Mouse (Mus musculus) heart, embryonic 15.5 days (tissue): ENCODE measurements around the gene Ccdc162. TPM values are rescaled to one million over a fixed set of nuclear protein-coding genes. Genes with fewer than 3 reads are reported as not detected.

Experiments
- ATAC-seq: fragments of 200-750 bp; cut with Nextera tagmentation; replicated peaks from 2 replicates; pipeline ENCODE4 v1.8.0; 2017; ENCODE audit warnings: low read depth, moderate TSS enrichment; ENCODE audit not compliant: insufficient number of reproducible peaks, insufficient read depth, low FRiP score
- H3K27ac ChIP-seq: fragments of 300-500 bp; sonication (generic); 2 replicates; pipeline ENCODE4 v1.5.1; 2015; ENCODE audit warnings: mild to moderate bottlenecking, inconsistent platforms
- H3K27me3 ChIP-seq: fragments of 300-500 bp; sonication (generic); 2 replicates; pipeline ENCODE4 v1.6.1; 2015; ENCODE audit warnings: inconsistent platforms
- H3K36me3 ChIP-seq: fragments of 300-500 bp; sonication (generic); 2 replicates; pipeline ENCODE4 v1.6.1; 2015; ENCODE audit warnings: mild to moderate bottlenecking, inconsistent platforms
- H3K4me1 ChIP-seq: fragments of 300-500 bp; sonication (generic); replicated peaks from 2 replicates; pipeline ENCODE4 v1.6.1; 2015; ENCODE audit warnings: inconsistent platforms
- H3K4me2 ChIP-seq: fragments of 300-500 bp; sonication (generic); 2 replicates; pipeline ENCODE4 v1.6.1; 2015; ENCODE audit warnings: inconsistent platforms, mild to moderate bottlenecking, moderate library complexity
- H3K4me3 ChIP-seq: fragments of 300-500 bp; sonication (generic); 2 replicates; pipeline ENCODE4 v1.5.1; 2015; ENCODE audit warnings: mild to moderate bottlenecking, inconsistent platforms
- H3K9ac ChIP-seq: fragments of 300-500 bp; sonication (generic); 2 replicates; pipeline ENCODE4 v1.6.1; 2015; ENCODE audit warnings: mild to moderate bottlenecking, inconsistent platforms
- H3K9me3 ChIP-seq: fragments of 300-500 bp; sonication (generic); replicated peaks from 2 replicates; pipeline ENCODE4 v1.6.1; 2016; ENCODE audit warnings: inconsistent platforms
- WGBS: fragments of 180-500 bp; shearing (Covaris S2); methylation state at CpG from one replicate; pipeline ENCODE4 v1.1.7; 2015; ENCODE audit warnings: mixed read lengths; 5-methylcytosine and 5-hydroxymethylcytosine counted together
- polyA plus RNA-seq: library from polyadenylated mRNA; unstranded; fragments of >200 nt; fragmentation: Nextera tagmentation; extraction: Ambion mirVana; gene quantifications from 2 replicates; pipeline ENCODE4 v1.2.1, GENCODE M21; 2015

Ccdc162 gene
- polyA plus RNA-seq, 1 experiment from 2014 or later = 0.26 TPM

- H3K4me3 ChIP-seq = no peak overlapping the region
- H3K27ac ChIP-seq = no peak overlapping the region
- H3K27me3 ChIP-seq = no peaks in the 10 kb centered on the region
- 84% methylated on average over 1 of the region's 1 CpGs for WGBS
- no peak overlapping the region for H3K4me2 ChIP-seq
- peaks cover 42% of the 10 kb centered on the region for H3K36me3 ChIP-seq
- no peak overlapping the region for H3K9ac ChIP-seq
- no peaks in the 10 kb centered on the region for H3K9me3 ChIP-seq
- no peaks in the 10 kb centered on the region for H3K4me1 ChIP-seq
- no peak for ATAC-seq
These were observed 179.7 kb downstream of the Ccdc162 start for GRCm38 (mm10) chr10:41536714-41537113.

- Histone ChIP-seq H3K4me3 (no peak overlapping the region), H3K36me3 (peaks cover 49% of the 10 kb centered on the region), H3K4me1 (no peaks in the 10 kb centered on the region), H3K9me3 (no peaks in the 10 kb centered on the region), H3K27me3 (no peaks in the 10 kb centered on the region), H3K4me2 (no peak overlapping the region), H3K27ac (no peak overlapping the region), H3K9ac (no peak overlapping the region)
- no peak for ATAC-seq
- WGBS = 96% methylated on average over 2 of the region's 2 CpGs
These were observed 180.4 kb downstream of the Ccdc162 start for GRCm38 (mm10) chr10:41535991-41536390.

DNA sequence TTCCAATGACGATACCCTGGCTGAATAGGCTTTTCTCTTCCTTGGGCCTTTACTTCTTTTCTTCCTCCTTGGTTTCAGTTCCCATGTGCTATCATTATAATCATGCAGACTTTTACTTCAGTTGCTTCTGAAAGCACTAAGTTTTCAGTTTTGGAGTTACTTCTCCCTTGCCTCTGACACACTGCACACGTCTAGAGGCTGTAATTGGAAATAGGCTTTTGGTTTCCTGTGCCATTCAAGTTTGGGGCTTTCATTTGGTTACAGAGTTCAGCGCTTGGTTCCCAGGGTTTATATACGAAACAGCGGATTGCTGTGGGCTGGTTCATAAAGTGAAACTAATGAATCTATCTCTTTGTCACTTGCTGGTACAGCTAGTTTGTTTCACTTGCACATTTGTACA, 186.5 kb downstream of the Ccdc162 start:
- Histone ChIP-seq H3K9me3 (no peaks in the 10 kb centered on the region), H3K4me1 (no peaks in the 10 kb centered on the region), H3K9ac (no peak overlapping the region), H3K4me3 (no peak overlapping the region), H3K27ac (no peak overlapping the region), H3K36me3 (peaks cover 74% of the 10 kb centered on the region), H3K27me3 (no peaks in the 10 kb centered on the region), H3K4me2 (no peak overlapping the region)
- WGBS = 88% methylated on average over 5 of the region's 5 CpGs
- ATAC-seq = no peak

DNA sequence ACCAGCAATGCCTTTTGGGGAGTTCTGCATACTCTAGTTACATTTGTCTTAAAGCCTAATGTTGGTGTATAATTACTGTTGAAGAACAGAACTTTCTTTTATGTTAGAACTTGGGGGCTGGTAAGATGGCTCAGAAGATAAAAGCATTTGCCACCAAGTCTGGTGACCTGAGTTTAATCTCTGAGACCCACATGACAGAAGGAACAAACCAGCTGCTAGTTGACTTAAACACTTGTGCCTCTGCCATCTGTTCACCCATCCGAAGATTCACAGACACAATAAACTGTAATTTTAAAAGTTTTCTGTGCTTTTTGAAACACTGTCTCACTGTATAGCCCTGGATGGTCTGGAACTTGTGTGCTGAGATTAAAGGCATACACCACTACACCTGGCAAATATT, 190.7 kb downstream of the Ccdc162 start:
- Histone ChIP-seq H3K36me3 (peaks cover 40% of the 10 kb centered on the region), H3K27ac (no peak overlapping the region)
- WGBS = 83% methylated on average over 1 of the region's 1 CpGs

GRCm38 (mm10) chr10:41523386-41523785, 193.0 kb downstream of the Ccdc162 start:
- Histone ChIP-seq H3K9me3 (no peaks in the 10 kb centered on the region), H3K27me3 (no peaks in the 10 kb centered on the region), H3K4me2 (no peak overlapping the region), H3K4me1 (peaks cover 19% of the 10 kb centered on the region), H3K36me3 (peaks cover 22% of the 10 kb centered on the region), H3K27ac (no peak overlapping the region), H3K9ac (no peak overlapping the region), H3K4me3 (no peak overlapping the region)
- 78% methylated on average over 3 of the region's 3 CpGs for WGBS
- ATAC-seq = no peak

More for the DNA sequence above, 190.7 kb downstream of the Ccdc162 start:
- Histone ChIP-seq H3K4me2 (no peak overlapping the region), H3K27me3 (no peaks in the 10 kb centered on the region), H3K4me1 (peaks cover 19% of the 10 kb centered on the region), H3K4me3 (no peak overlapping the region), H3K9ac (no peak overlapping the region), H3K9me3 (no peaks in the 10 kb centered on the region)
- no peak for ATAC-seq

DNA sequence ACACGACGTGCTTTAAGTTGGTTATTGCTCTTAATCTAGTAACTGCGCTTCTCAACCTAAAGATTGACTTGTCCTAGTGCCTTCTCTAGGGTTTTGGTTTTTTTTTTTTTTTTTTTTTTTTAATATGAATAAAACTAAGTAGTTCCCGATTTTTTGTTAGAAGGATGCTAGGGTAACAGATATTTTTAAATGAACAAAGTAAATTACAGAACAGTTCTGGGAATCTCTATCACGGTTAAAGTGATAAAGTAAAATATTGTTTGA, 196.1 kb downstream of the Ccdc162 start:
- peaks cover 2% of the 10 kb centered on the region; the same call in 1 of the 2 replicates for H3K36me3 ChIP-seq
- H3K4me2 ChIP-seq = peak overlapping the region; percentile 88
- peak overlapping the region; percentile 96; the same call in 1 of the 2 replicates for H3K27ac ChIP-seq
- H3K9ac ChIP-seq = peak overlapping the region; percentile 96
- ATAC-seq = no peak
- H3K27me3 ChIP-seq = no peaks in the 10 kb centered on the region
- 2% methylated on average over 5 of the region's 5 CpGs for WGBS
- H3K9me3 ChIP-seq = no peaks in the 10 kb centered on the region
- peaks cover 19% of the 10 kb centered on the region for H3K4me1 ChIP-seq
- H3K4me3 ChIP-seq = peak overlapping the region; percentile 92

GRCm38 (mm10) chr10:41519640-41520409, 196.6 kb downstream of the Ccdc162 start:
- no peaks in the 10 kb centered on the region for H3K9me3 ChIP-seq
- under 1% methylated on average over 65 of the region's 65 CpGs for WGBS
- H3K27me3 ChIP-seq = no peaks in the 10 kb centered on the region
- peak overlapping the region; percentile 96 for H3K9ac ChIP-seq
- ATAC-seq = peak; percentile 45; the same call in 1 of the 2 replicates
- H3K4me1 ChIP-seq = peaks cover 19% of the 10 kb centered on the region
- peak overlapping the region; percentile 96 for H3K27ac ChIP-seq
- H3K4me3 ChIP-seq = peak overlapping the region; percentile 92
- no peaks in the 10 kb centered on the region; the same call in 1 of the 2 replicates for H3K36me3 ChIP-seq
- H3K4me2 ChIP-seq = peak overlapping the region; percentile 88

GRCm38 (mm10) chr10:41518981-41519618, 197.3 kb downstream of the Ccdc162 start, which contains the start of gene Cd164:
Gene Cd164, plus strand, starts transcription at chr10:41519414.
- peak within 1 kb of the TSS; percentile 92 for H3K4me3 ChIP-seq
- under 1% methylated on average over 69 of the region's 69 CpGs for WGBS
- no peaks in the 10 kb centered on the region for H3K9me3 ChIP-seq
- peak within 1 kb of the TSS; percentile 88 for H3K4me2 ChIP-seq
- peak within 1 kb of the TSS; percentile 96 for H3K9ac ChIP-seq
- peaks cover 22% of the 10 kb centered on the region for H3K4me1 ChIP-seq
- peak; percentile 92 for ATAC-seq
- no peaks in the 10 kb centered on the region for H3K27me3 ChIP-seq
- peak within 1 kb of the TSS; percentile 96 for H3K27ac ChIP-seq
- no peaks in the 10 kb centered on the region; the same call in 1 of the 2 replicates for H3K36me3 ChIP-seq

GRCm38 (mm10) chr10:41518508-41518980, 197.9 kb downstream of the Ccdc162 start:
- under 1% methylated on average over 23 of the region's 23 CpGs for WGBS
- no peaks in the 10 kb centered on the region for H3K9me3 ChIP-seq
- H3K36me3 ChIP-seq = no peaks in the 10 kb centered on the region; the same call in 1 of the 2 replicates
- H3K4me3 ChIP-seq = peak overlapping the region; percentile 92
- H3K4me1 ChIP-seq = peaks cover 24% of the 10 kb centered on the region
- ATAC-seq = peak; percentile 50
- H3K4me2 ChIP-seq = peak overlapping the region; percentile 88
- peak overlapping the region; percentile 96 for H3K9ac ChIP-seq
- no peaks in the 10 kb centered on the region for H3K27me3 ChIP-seq
- peak overlapping the region; percentile 96 for H3K27ac ChIP-seq

DNA sequence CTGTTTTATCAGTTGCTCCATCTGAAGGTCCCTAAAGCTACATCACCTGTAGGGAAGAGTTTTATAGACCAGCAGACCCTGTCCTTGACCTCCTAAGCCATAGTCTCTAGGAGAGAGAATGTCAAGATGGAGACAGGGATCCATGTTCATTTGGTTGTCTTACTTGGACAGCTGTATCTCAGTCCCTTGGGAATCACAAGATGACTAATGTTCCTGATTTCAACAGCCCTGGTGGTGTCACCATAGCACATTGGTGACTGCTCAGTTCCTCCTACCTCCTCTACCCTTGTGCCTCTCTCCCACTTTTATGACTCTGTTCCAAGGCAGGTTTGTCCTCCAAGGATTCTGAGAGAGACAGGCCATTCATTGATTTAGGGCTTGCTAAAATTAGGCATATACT, 201.5 kb downstream of the Ccdc162 start:
- no peaks in the 10 kb centered on the region for H3K36me3 ChIP-seq
- ATAC-seq = no peak
- H3K4me3 ChIP-seq = no peak overlapping the region
- no peaks in the 10 kb centered on the region for H3K9me3 ChIP-seq
- H3K27me3 ChIP-seq = no peaks in the 10 kb centered on the region
- no peak overlapping the region for H3K4me2 ChIP-seq
- no peak overlapping the region for H3K27ac ChIP-seq
- H3K9ac ChIP-seq = no peak overlapping the region
- H3K4me1 ChIP-seq = peaks cover 5% of the 10 kb centered on the region; the same call in 1 of the 2 replicates

DNA sequence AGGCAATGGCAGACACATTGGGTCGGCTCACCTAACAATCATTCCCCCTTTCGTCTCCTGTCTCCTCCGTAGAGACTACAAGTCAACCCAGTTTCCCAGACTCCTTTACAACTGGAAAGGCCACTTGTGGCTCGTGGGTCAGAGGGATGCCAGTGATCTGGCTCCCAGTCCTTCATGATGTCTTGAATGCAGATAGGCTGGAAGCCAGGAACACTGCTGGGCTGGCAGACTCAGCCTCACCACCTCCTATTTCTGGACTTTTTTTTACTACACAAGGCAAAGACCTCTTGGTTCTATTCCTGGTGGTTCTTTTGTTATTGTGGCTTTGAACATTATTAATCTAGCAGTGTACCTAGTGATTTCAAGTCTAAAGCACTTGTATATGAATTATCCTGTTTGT, 202.1 kb downstream of the Ccdc162 start:
- no peak overlapping the region for H3K27ac ChIP-seq
- H3K9me3 ChIP-seq = no peaks in the 10 kb centered on the region
- ATAC-seq = no peak
- no peak overlapping the region for H3K4me3 ChIP-seq
- peaks cover 5% of the 10 kb centered on the region; the same call in 1 of the 2 replicates for H3K4me1 ChIP-seq
- no peak overlapping the region for H3K9ac ChIP-seq
- no peak overlapping the region for H3K4me2 ChIP-seq
- H3K27me3 ChIP-seq = no peaks in the 10 kb centered on the region
- H3K36me3 ChIP-seq = no peaks in the 10 kb centered on the region
- WGBS = 48% methylated on average over 4 of the region's 4 CpGs
